Mouse (Mus musculus): Measurements from ENCODE around the gene Kcnk5. TPM values are rescaled to one million over a fixed set of nuclear protein-coding genes. Genes with fewer than 3 reads are reported as not detected.

Gene Kcnk5
- polyA plus RNA-seq (2012; fragmentation: generic; extraction: Trizol): not detected

DNA sequence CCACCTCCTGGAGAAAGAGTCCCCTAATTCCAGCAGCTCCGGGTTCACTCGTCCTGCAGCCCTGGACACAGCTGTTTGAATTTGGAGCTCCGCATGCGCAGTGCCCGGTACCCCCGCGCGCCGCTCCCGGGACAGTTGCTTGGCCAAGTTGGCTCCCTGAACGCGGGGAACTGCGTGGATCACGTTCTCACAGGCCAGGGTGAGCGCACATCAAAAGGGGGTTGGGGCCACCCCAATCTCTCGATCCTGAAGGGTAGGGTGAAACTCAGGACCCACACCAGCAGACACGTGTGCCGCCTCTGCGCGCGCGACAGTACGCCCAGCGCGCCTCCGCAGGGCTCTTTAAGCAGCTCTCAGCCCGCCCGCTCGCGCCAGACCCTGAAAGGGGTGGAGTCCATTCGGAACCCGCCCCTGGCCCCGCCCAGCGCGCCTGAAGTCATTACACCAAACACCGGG is at the start of gene Kcnk5:
Gene Kcnk5 (minus strand): TSS at position 344 of the 456 bp plus-strand sequence.

DNA sequence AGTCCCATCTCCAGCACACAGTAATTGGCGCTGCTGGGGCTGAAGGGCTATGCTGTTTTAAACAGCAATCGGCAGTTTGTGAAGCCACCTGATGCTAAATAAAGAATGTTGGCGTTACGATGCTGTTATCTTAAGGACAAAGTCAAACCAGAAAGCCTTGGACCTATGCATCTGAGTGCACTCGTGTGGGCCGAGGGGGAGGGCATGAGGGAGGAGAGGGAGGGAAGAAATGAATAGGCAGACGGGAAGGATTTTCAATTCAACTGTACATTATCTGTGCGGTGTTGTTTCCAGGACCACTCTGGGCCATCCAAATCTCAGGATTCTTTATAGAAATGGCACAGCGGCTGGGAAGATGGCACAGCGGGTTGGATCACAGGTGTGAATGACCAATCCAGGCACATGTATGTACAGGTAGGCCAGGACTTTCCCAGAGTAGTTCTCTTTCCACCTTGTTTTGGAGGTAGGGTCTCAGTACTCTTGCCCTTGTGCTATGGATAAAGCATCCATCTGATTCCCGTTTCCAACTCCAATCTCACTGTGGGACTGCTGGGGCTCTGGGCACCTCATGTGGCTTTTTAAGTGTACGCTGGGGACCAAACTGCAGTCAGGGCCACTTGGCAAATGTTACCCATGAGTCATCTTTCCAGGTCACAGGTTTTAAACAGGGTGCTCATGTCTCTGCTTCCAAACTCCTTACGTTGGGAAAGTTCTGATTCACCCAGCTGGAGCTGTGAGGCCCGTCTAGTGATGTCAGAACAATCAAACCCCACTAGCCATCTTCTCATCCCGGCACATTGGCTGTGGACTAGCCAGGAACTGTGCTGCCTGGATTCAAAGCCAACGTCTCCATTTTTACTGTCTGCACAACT is 42.9 kb downstream of the Kcnk5 start, which contains the start of gene Saysd1:
Gene Saysd1 (minus strand): TSS at position 51 of the 872 bp plus-strand sequence.

Other genes with a start within 250 kb of the Kcnk5 start
- under 1 TPM in 1 of 2 experiments, not detected in 1; 0.13 TPM for gene Gng2, start 204.2 kb downstream of the Kcnk5 start, polyA plus RNA-seq (2012; fragmentation: generic; extraction: Trizol)
- gene Saysd1, start 43.3 kb downstream of the Kcnk5 start, polyA plus RNA-seq (2012; fragmentation: generic; extraction: Trizol): 1 to 10 TPM; 3.0 to 3.4 TPM
- gene Kcnk16, start 87.4 kb upstream of the Kcnk5 start, polyA plus RNA-seq (2012; fragmentation: generic; extraction: Trizol): not detected
- gene Nudt13, start 112.9 kb upstream of the Kcnk5 start, polyA plus RNA-seq (2012; fragmentation: generic; extraction: Trizol): 10 to 100 TPM in 1 of 2 experiments, 1 to 10 TPM in 1; 2.7 to 17.1 TPM
- gene Ecd, start 166.3 kb upstream of the Kcnk5 start, polyA plus RNA-seq (2012; fragmentation: generic; extraction: Trizol): 10 to 100 TPM; 12.5 to 22.5 TPM
- 10 to 100 TPM in 1 of 2 experiments, 1 to 10 TPM in 1; 4.2 to 25.5 TPM for gene Fam149b, start 166.4 kb upstream of the Kcnk5 start, polyA plus RNA-seq (2012; fragmentation: generic; extraction: Trizol)
- gene Dnajc9, start 207.1 kb upstream of the Kcnk5 start, polyA plus RNA-seq (2012; fragmentation: generic; extraction: Trizol): 10 to 100 TPM; 23.4 to 44.0 TPM
- 100 to 1,000 TPM; 103 to 144 TPM for gene Mrps16, start 211.8 kb upstream of the Kcnk5 start, polyA plus RNA-seq (2012; fragmentation: generic; extraction: Trizol)